Mouse (Mus musculus): Measurements from ENCODE around the gene Krt26.
A peak's percentile ranks its signal among the peaks of the same experiment; 100 is the strongest.

- peak; percentile 52 for TF ChIP-seq CTCF (IDR thresholded peaks at IDR 0.05; ENCODE audit: low read depth)
- no peak for TF ChIP-seq EP300 (IDR thresholded peaks at IDR 0.05; ENCODE audit: low read depth)
Observed at GRCm38 (mm10) chr11:99295039-99295438, 42.7 kb downstream of the Krt26 start.
